Mouse (Mus musculus) frontal cortex, postnatal 25 days (tissue): ENCODE measurements around the gene Atg4b.

ENCODE experiments used
- DNase-seq, 2 experiments: peaks; one replicate each; pipeline ENCODE4 v3.0.0; 2022; ENCODE audit warnings: low spot score in 2 of 2

Gene Atg4b

GRCm38 (mm10) chr1:93751290-93751689 lies at the start of gene Atg4b:
Gene Atg4b, plus strand, starts transcription at chr1:93751500.
- no peak for DNase-seq

- DNase-seq, result no peak
Observed at GRCm38 (mm10) chr1:93702106-93702505, 49.2 kb upstream of the Atg4b start.

- no peak for DNase-seq
Observed at GRCm38 (mm10) chr1:93703472-93704048, 47.7 kb upstream of the Atg4b start.

GRCm38 (mm10) chr1:93704341-93704740 lies 47.0 kb upstream of the Atg4b start:
- no peak for DNase-seq

- no peak for DNase-seq
Observed at GRCm38 (mm10) chr1:93705389-93705788, 45.9 kb upstream of the Atg4b start.

- no peak for DNase-seq
Observed at GRCm38 (mm10) chr1:93716166-93716565, 35.1 kb upstream of the Atg4b start.

GRCm38 (mm10) chr1:93721557-93721956 lies 29.7 kb upstream of the Atg4b start:
- DNase-seq, result no peak

GRCm38 (mm10) chr1:93724623-93725022 lies 26.7 kb upstream of the Atg4b start:
- no peak for DNase-seq

- no peak for DNase-seq
Observed at GRCm38 (mm10) chr1:93725665-93726064, 25.6 kb upstream of the Atg4b start.

GRCm38 (mm10) chr1:93726116-93726515 lies 25.2 kb upstream of the Atg4b start:
- no peak for DNase-seq

- peak; percentile 24 to 36 for DNase-seq
Observed at GRCm38 (mm10) chr1:93726974-93727373, 24.3 kb upstream of the Atg4b start.

GRCm38 (mm10) chr1:93731103-93731502 lies 20.2 kb upstream of the Atg4b start:
- DNase-seq, result no peak

- no peak for DNase-seq
Observed at GRCm38 (mm10) chr1:93731880-93732281, 19.4 kb upstream of the Atg4b start.

GRCm38 (mm10) chr1:93735859-93736258 lies 15.4 kb upstream of the Atg4b start:
- DNase-seq, result no peak

GRCm38 (mm10) chr1:93737711-93738110 lies 13.6 kb upstream of the Atg4b start:
- no peak for DNase-seq

- DNase-seq, result no peak
Observed at GRCm38 (mm10) chr1:93740671-93741070, 10.6 kb upstream of the Atg4b start.

- DNase-seq, result no peak
Observed at GRCm38 (mm10) chr1:93741987-93742386, 9.3 kb upstream of the Atg4b start.

GRCm38 (mm10) chr1:93742910-93743309 lies 8.4 kb upstream of the Atg4b start:
- DNase-seq, result no peak

- DNase-seq, result no peak
Observed at GRCm38 (mm10) chr1:93746179-93746578, 5.1 kb upstream of the Atg4b start.

- no peak for DNase-seq
Observed at GRCm38 (mm10) chr1:93748539-93748938, 2.8 kb upstream of the Atg4b start.

GRCm38 (mm10) chr1:93753911-93754572 lies 2.7 kb downstream of the Atg4b start:
- DNase-seq, result peak in 1 of 2 experiments; percentile 16

GRCm38 (mm10) chr1:93754573-93755290 lies 3.4 kb downstream of the Atg4b start, which contains the start of gene Thap4:
Gene Thap4, minus strand, starts transcription at chr1:93754864.
- peak; percentile 81 to 87 for DNase-seq

- DNase-seq, result no peak
Observed at GRCm38 (mm10) chr1:93755291-93755610, 4.0 kb downstream of the Atg4b start.
